Mouse (Mus musculus): ENCODE data around the gene Enpp5.

Gene Enpp5

DNA sequence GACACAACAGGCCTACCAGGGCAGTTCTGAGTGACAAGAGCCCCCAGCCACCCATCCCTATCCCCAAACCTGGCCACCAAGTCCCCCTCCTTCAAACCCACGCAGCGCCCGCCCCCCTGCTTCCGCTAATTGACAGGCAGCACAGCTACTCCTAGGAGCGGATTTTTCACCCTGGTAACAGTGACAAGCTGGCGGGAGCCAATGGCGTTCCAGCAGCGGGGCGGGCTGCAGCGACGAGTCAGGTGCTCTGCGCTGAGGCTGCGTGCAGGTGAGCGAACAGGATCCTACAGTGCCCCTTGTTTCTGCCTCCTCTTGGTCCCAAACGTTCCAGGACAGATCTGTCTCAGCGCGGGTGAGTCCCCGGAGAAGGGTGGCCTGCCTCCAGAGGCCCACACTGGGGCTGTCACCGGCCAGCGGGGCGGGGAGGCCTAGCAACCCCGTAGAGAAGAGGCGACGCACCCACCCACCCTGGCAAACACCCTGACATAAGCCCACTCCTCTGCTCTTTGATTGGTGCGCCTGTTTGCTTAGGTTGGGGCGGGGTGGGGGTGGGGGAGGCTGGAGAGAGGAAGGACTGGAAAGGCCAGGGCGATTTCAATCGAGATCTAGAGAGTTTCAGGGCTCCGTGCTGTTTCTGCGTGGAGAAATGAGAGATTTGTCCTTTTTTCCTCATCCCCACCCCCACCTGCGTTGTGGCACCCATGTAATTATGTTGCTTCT, at the start of gene Enpp5:
TSS of gene Enpp5 (plus strand) at position 183 of the 720 bp plus-strand sequence.
- DNase-seq = peak; percentile 90 to 92

DNA sequence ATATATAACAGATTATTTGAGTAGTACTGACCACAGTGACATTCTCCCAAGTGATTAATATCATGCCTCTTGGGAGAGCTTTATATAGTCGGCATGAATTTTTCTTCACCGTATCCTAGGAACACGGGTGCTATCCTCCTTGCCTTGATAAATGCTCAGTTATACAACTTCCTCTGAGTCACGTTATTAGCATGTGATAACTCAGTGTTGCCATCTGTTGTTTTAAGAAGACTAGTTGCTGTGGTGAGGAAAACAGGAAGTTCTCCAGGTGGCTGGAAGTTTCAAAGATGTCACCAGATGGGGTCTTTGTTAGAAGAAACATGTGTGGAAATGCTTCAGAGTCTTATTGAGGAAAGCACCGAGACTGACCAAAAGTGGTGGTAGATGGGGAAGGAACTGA, 49.0 kb upstream of the Enpp5 start:
- DNase-seq = no peak

DNA sequence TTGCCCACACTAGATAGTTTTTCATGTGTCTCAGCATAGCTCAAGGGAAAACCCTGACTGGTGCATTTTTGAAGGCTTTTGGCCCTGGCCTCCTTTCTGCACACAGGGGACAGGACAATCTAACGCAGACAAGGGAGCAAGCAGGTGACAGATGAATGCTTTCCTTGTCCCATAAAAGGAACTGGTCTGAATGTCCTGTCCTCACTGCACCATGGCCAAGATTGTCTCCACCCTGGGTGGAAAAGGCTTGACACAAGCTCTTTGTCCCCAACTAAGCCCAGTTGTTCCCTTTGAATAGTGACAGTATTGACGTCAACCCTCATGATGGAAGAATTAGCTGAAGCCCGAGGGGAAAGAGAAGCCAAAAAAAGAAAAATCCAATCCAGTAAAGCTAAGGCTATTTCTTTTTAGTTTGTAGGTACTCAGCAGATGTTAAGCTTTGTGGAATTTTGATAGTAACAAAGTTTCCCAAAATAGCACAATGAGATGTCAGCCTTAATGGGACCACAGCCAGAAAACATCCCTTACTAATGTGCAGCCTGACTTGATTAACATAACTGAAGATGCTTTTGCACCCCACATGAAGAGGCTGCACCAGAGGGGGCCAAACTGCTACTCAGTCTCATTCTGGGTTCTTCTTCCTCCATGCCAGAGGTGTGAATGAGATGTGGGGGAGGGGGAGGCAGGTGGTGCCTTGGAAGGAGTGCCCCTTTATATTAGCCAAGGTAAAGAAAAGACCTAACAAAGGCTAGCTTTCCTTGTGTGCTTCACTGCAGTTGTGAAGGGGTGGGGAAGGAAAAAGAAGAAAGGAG, 47.6 kb upstream of the Enpp5 start:
- DNase-seq = no peak

GRCm38 (mm10) chr17:44035005-44035404, 43.6 kb upstream of the Enpp5 start:
- no peak for DNase-seq

DNA sequence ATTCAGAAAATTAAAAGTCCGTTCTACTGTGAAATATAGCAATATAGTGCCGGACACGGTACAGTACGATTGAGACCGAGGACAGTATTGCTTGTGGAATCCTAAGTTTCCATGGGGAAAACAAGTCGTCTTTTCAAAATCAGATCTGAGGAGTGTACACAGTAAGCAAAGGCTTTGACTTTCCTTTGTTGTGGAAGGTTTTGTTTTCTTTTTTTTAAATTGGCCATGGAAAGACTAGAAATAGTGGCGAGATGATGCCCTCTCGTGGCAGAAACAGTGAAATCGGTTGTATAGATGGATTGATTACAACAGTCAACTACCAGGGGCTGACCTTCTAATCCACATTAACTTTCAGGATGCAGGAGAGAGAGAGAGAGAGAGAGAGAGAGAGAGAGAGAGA, 40.0 kb upstream of the Enpp5 start:
- peak; percentile 33 to 52 for DNase-seq

- DNase-seq = no peak
Observed at GRCm38 (mm10) chr17:44040449-44040848, 38.2 kb upstream of the Enpp5 start.

GRCm38 (mm10) chr17:44042301-44042700, 36.3 kb upstream of the Enpp5 start:
- DNase-seq = no peak

DNA sequence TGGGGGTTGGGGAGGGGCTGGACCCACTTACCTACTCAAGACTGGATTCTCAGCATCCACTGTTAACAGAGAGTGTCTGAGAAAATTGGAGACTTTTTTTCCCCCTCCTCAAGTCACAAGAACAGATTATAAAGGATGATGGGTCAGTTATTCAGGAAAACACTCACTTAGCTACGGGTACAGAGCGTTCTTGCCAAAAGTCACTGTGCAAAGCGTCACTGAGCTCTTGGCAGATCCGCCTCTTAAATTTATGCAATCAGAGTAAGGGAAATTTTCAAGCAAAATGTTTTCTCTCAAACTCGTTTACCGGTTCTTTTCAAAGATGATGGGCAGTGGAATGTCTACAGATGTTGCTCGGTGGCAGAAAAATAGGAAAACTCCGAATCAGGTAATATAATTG, 35.8 kb upstream of the Enpp5 start:
- DNase-seq = no peak

- DNase-seq = no peak
Observed at GRCm38 (mm10) chr17:44053427-44053826, 25.2 kb upstream of the Enpp5 start.

- no peak for DNase-seq
Observed at GRCm38 (mm10) chr17:44057123-44057522, 21.5 kb upstream of the Enpp5 start.

- no peak for DNase-seq
Observed at GRCm38 (mm10) chr17:44058145-44058544, 20.5 kb upstream of the Enpp5 start.

DNA sequence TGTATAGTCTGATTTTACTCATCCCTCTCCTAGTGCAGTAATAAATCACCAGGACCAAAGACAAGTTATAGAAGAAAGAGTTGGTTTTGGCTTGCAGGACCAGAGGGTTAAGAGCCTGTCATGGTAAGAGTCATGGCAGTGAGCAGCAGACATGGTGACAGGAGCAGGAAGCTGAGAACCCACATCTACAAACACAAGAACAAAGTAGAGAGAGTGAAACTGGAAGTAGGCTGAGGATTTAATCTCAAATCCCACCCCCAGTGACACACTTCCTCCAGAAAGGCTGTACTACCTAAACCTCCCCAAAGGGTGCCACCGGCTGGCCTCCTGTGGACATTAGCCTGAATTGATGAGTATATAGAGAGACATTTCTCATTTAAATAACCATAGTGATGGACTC, 17.8 kb upstream of the Enpp5 start:
- DNase-seq = no peak

GRCm38 (mm10) chr17:44061289-44061890, 17.2 kb upstream of the Enpp5 start:
- DNase-seq = no peak

DNA sequence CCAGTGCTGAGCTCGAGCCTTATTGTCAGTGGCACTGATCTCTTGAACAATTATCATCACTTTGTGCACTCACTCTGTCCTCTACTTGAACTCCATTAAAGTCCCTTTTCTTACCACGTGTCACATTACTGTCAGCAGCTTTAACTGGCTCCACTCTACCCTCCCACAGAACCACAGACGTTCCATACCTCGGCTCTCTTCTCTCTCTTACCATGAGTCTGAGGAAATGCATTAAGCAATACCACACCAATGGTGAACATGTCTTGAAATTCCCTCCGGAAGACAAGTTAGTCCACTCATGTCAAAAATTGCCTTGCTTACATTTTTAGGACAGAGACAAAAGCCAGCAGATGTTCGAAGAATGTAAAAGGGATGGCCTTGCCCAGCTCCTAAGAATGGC, 9.7 kb upstream of the Enpp5 start:
- DNase-seq = no peak

DNA sequence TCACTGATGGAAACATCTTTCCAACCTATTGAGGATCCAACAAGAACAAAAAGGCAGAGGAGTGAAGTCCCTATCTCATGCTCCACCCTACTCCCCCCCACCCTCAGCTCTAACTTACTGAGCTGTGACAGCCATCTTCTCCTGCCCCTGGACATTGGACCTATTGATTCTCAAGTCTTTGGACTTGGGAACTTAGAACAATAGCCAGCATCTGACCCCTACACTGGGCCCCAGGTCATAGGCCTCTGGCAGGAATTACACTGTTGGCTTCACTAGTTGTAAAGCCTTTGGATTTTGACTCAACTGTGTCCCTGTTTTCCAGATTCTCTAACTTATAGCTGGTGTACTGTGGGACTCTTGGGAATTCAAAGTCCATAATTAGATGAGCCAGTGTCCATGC, 6.9 kb upstream of the Enpp5 start:
- no peak for DNase-seq

GRCm38 (mm10) chr17:44075601-44076000, 3.0 kb upstream of the Enpp5 start:
- no peak for DNase-seq

GRCm38 (mm10) chr17:44076051-44076680, 2.4 kb upstream of the Enpp5 start:
- peak in 1 of 2 experiments; percentile 22 for DNase-seq

- DNase-seq = no peak
Observed at GRCm38 (mm10) chr17:44077146-44077842, 1.3 kb upstream of the Enpp5 start.

GRCm38 (mm10) chr17:44077843-44078160, 811 bp upstream of the Enpp5 start:
- no peak for DNase-seq

- DNase-seq = no peak
Observed at GRCm38 (mm10) chr17:44083156-44083555, 4.5 kb downstream of the Enpp5 start.

- no peak for DNase-seq
Observed at GRCm38 (mm10) chr17:44088226-44088625, 9.6 kb downstream of the Enpp5 start.

- no peak for DNase-seq
Observed at GRCm38 (mm10) chr17:44090916-44091315, 12.3 kb downstream of the Enpp5 start.

DNA sequence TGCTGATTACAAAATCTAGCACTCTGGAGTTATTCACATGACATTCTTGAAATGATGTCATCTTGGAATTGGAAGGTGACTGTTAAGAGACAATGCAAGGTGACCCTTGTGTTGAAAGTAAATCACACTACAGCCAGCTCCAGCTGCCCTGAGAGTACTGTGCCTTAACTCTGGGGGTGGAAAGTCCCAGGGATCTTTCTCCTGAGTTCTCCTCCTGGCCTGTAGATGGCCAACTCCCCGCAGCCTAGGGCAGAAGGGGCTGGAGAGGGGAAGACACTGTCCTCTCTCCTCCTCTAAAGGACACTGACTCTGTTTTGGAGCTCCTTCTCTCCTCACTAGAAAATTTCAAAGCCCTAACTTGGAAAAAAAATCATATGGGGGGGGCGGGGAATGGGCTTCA, 12.9 kb downstream of the Enpp5 start:
- no peak for DNase-seq

Data from cerebellum, postnatal 36 days (tissue).